Mouse (Mus musculus): ENCODE measurements at regions not wholly inside any gene's neighbourhood (a gene's known extent, or its start where the extent isn't known, plus 50 kb on each side); places are given as distances from the start of the nearest gene placed in this dataset.

- no peak for DNase-seq (ENCODE audit: low spot score in 2 of 2)
Observed at GRCm38 (mm10) chr10:124318761-124319160, 1055.0 kb downstream of the Fam19a2 start.

- no peak for DNase-seq (ENCODE audit: low spot score in 2 of 2)
Observed at GRCm38 (mm10) chr10:124320191-124321110, 1056.7 kb downstream of the Fam19a2 start.

GRCm38 (mm10) chr10:124332491-124332890 lies 1056.8 kb downstream of the Slc16a7 start:
- DNase-seq (ENCODE audit: low spot score in 2 of 2) = no peak

- DNase-seq (ENCODE audit: low spot score in 2 of 2) = no peak
Observed at GRCm38 (mm10) chr10:124338923-124339322, 1050.3 kb downstream of the Slc16a7 start.

- peak in 1 of 2 experiments; percentile 21 for DNase-seq (ENCODE audit: low spot score in 2 of 2)
Observed at GRCm38 (mm10) chr10:124349300-124349699, 1040.0 kb downstream of the Slc16a7 start.

- no peak for DNase-seq (ENCODE audit: low spot score in 2 of 2)
Observed at GRCm38 (mm10) chr10:124362795-124363194, 1026.5 kb downstream of the Slc16a7 start.

- DNase-seq (ENCODE audit: low spot score in 2 of 2) = no peak
Observed at GRCm38 (mm10) chr10:124370994-124371393, 1018.3 kb downstream of the Slc16a7 start.

GRCm38 (mm10) chr10:124402647-124403046 lies 986.6 kb downstream of the Slc16a7 start:
- DNase-seq (ENCODE audit: low spot score in 2 of 2) = no peak

GRCm38 (mm10) chr10:124409633-124410032 lies 979.6 kb downstream of the Slc16a7 start:
- DNase-seq (ENCODE audit: low spot score in 2 of 2) = no peak

GRCm38 (mm10) chr10:124416531-124416930 lies 972.7 kb downstream of the Slc16a7 start:
- no peak for DNase-seq (ENCODE audit: low spot score in 2 of 2)

GRCm38 (mm10) chr10:124423418-124423817 lies 965.8 kb downstream of the Slc16a7 start:
- no peak for DNase-seq (ENCODE audit: low spot score in 2 of 2)

Data from gastrocnemius, postnatal 4 days (tissue).